Mouse (Mus musculus) frontal cortex, adult 2 months (tissue): ENCODE results near the gene Taco1. TPM values are rescaled to one million over a fixed set of nuclear protein-coding genes. Genes with fewer than 3 reads are reported as not detected.
A peak's percentile ranks its signal among the peaks of the same experiment; 100 is the strongest.
"Not testable (repeated sequence)": the region's sequence is repeated elsewhere in the genome, so short reads cannot be mapped to it uniquely, and the experiment has no call there.

Experiments
- DNase-seq, 2 experiments: peaks; one replicate each; pipeline ENCODE4 v3.0.0; 2022; ENCODE audit warnings: low spot score in 1 of 2; ENCODE audit errors: extremely low spot score in 1 of 2
- polyA plus RNA-seq: library from polyadenylated mRNA; depleted of rRNA; stranded (reverse); fragments of >200 nt; gene quantifications from 2 replicates; pipeline ENCODE4 v1.2.3, GENCODE M21; 2012; rRNA removed

The Taco1 gene
- polyA plus RNA-seq, result 13.2 and 14.6 TPM in 2 replicates

DNA sequence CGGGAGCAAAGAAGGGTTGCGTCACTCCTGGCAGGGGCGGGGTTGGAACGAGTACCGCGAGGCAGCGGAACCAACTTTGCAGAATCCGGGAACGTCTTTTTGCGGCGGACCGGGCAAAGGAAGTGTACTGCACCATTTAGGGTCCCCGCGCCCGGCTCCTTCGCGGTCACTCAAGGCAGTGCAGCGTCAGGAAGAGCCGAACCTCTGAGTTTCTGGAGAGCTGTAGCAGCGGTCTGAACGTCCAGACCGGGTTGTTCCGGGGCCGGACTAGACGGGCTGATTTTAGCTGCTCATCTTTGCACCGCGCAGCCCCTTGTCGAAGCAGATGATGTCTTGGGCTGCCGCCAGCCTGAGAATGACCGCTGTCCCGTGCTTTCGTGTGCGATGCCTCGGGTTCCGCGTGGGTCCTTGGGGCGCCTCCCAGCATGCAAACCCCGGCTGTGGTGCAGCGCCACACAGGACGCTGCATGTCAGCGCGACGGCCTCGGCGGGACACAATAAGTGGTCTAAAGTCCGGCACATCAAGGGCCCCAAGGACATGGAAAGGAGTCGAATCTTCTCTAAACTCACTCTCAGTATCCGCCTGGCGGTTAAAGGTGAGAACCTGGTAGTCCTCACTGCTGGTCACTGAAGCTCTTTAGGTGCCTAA, at the start of gene Taco1:
Taco1 (plus strand) TSS at position 139 of the 649 bp plus-strand sequence.
- peak; percentile 87 to 98 for DNase-seq

GRCm38 (mm10) chr11:106016440-106016839, 49.4 kb upstream of the Taco1 start:
- DNase-seq, result peak in 1 of 2 experiments; percentile 44

DNA sequence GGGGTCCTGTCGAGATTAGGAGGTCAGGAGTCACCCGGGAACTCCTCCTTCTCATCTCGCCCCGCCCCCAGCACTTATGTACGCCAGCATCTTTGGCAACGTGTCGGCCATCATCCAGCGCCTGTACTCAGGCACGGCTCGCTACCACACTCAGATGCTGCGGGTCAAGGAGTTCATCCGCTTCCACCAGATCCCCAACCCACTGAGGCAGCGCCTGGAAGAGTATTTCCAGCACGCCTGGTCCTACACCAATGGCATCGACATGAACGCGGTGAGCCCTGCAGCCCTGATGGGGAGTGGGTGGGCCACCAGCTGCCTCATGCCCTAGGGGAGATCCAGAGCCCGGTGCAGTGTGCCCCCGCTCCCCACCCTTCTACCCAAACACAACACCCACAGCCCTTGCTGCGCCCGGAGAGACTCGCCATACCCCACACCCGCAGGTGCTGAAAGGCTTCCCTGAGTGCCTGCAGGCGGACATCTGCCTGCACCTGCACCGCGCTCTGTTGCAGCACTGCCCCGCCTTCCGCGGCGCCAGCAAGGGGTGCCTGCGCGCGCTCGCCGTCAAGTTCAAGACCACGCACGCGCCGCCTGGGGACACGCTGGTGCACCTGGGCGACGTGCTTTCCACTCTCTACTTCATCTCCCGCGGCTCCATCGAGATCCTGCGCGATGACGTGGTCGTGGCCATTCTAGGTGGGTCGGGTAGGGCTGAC, 45.7 kb upstream of the Taco1 start:
- DNase-seq, result peak in 1 of 2 experiments; percentile 54

GRCm38 (mm10) chr11:106025774-106026173, 40.1 kb upstream of the Taco1 start:
- DNase-seq, result no peak

DNA sequence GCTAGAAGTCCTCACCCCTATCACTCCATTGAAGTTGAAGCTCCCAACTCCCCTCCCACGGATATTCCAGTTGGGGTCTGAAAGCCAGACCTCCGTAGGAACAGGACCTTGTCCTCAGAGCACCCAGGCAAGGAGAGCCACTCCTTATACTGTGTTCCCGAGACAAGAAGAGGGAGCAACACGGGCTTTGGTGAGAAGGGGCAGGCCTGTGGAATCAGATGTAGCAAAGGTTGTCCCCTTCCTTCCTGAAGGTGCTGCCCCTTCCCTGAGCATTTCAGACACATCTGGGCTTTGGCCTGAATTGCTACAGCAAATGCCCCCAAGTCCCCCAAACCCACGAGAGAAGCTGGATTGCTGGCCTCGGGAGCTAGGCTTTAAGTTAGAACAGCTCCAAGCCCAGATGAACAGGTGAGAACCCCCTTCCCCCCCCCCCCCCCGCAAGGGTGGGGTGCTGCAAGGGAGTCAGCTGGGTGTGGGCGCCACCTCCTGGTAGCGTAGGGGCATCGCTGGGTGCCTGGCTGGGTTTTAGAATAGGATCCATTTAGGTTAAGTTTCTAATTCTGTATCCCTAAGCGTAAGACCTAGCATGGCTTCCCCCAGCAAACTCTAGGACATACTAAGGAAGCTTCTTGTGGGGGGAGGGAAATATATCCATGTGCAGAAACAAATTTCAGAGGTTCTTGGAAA, 39.3 kb upstream of the Taco1 start:
- DNase-seq, result peak; percentile 44 to 84

GRCm38 (mm10) chr11:106027607-106028006, 38.3 kb upstream of the Taco1 start:
- no peak for DNase-seq

DNA sequence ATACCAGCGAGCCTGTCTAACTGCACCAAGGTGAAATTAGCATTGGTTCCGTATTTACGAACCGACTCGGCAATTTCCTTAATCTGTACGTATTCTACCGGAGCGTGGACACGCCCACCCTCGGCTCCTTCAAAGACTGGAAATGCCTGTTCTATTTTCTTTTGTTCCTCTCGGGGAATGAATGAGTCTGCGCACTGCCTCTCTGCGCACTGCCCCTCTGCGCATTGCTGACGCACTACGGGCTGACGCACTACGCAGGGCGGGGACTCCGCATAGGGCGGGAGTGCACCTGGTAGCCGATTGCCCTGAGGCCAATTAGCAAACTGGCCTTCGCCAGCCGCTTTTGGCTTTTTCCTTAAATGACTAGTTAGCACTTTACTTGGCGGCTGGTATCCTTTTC, 33.8 kb upstream of the Taco1 start:
- not testable (repeated sequence) for DNase-seq

DNA sequence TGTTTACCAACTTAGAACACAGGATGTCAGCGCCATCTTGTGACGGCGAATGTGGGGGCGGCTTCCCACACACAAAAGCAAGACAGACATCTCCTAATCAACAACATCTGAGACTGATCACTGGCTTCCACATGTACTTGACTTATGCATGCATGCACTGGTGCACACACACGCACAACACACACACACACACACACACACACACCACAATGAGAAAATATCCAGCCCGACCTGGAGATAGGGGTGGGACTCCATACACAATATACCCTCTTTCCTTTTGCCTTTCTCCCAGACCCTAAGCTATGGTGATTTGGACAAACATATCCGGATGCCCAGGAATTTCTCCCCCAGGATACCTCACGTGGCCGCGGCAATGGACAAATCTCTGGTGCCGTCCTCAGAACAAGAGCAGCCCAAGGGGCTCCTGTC, 32.4 kb upstream of the Taco1 start:
- peak in 1 of 2 experiments; percentile 26 for DNase-seq

- no peak for DNase-seq
Observed at GRCm38 (mm10) chr11:106034986-106035385, 30.9 kb upstream of the Taco1 start.

- DNase-seq, result peak; percentile 97 to 100
Observed at GRCm38 (mm10) chr11:106036548-106037417, 29.1 kb upstream of the Taco1 start, which contains the start of gene Dcaf7. Dcaf7 (plus strand) TSS chr11:106036872.

GRCm38 (mm10) chr11:106037418-106037751, 28.5 kb upstream of the Taco1 start:
- peak; percentile 69 to 77 for DNase-seq

- DNase-seq, result no peak
Observed at GRCm38 (mm10) chr11:106044349-106044748, 21.5 kb upstream of the Taco1 start.

GRCm38 (mm10) chr11:106045256-106045655, 20.6 kb upstream of the Taco1 start:
- DNase-seq, result no peak

- no peak for DNase-seq
Observed at GRCm38 (mm10) chr11:106045780-106046179, 20.1 kb upstream of the Taco1 start.

GRCm38 (mm10) chr11:106046584-106046983, 19.3 kb upstream of the Taco1 start:
- no peak for DNase-seq

DNA sequence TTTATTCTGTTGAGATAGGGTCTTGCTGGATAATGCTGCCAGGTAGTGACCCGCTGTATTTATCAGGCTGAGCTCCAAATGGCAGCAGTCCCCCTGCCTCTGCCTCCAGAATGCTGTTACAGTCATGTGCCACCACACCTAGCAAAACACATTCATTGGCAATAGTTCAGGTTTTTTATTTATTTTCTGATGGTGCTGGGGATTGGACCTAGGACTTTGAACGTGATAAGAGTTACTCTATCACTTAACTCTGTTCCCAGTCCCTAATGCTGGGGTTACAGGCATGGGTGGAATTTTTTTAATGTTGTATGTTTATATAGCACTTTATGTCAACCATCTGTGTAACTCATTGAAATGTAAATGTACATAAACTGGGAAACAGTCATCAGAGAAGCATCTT, 11.9 kb upstream of the Taco1 start:
- no peak for DNase-seq

DNA sequence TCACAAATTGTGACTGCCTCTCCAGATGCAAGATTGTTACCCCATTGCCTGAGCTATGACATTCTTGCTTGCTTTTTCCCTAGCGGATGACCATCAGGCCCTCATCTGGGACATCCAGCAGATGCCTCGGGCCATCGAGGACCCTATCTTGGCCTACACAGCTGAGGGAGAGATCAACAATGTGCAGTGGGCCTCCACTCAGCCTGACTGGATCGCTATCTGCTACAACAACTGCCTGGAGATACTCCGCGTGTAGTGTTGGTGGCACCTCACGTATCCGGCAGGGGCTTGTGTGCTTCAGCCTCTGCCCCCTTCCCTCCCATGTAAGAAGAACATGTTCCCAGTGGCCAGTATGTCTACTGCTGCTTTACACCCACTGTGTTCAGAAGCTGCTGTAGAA, 11.3 kb upstream of the Taco1 start:
- DNase-seq, result no peak

- no peak for DNase-seq
Observed at GRCm38 (mm10) chr11:106055341-106055740, 10.5 kb upstream of the Taco1 start.

DNA sequence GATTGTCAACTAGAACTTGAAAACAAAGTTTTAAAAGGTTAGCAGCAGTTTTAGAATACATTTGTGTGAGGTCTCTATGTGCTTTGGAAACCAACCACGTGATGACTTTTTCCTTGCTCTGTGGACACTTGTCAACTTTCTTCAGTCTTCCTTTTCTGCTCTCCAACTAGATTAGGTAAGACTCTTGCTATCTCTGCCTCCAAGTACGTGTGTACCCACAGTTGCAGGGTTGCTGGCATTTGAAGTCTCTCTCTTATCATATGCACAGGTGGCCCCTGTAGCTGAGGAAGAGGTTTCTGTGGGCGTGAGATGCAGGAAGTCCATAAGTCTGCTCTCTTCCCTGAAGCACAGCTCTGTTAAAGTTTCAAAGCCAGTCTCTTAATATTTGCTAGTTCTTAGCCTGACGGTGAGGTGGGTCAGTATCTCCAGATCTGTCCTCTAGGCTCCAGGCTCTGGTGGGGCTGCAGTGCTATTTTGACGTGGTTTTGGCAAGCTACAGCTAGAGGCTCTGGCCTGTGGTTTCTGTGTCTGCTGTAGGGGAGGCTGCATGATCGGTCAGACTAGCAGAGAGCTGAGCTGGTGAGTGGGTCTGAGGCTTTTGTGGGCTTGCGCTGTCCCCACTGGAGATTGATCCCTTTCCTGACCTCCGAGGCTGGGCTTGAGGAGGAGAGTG, 8.9 kb upstream of the Taco1 start:
- DNase-seq, result no peak

GRCm38 (mm10) chr11:106058020-106058419, 7.8 kb upstream of the Taco1 start:
- DNase-seq, result no peak
